Mouse (Mus musculus): ENCODE results near the gene Pcbp2. TPM values are rescaled to one million over a fixed set of nuclear protein-coding genes. Genes with fewer than 3 reads are reported as not detected.

Gene Pcbp2
- polyA plus RNA-seq, 1 experiment = 892 TPM

DNA sequence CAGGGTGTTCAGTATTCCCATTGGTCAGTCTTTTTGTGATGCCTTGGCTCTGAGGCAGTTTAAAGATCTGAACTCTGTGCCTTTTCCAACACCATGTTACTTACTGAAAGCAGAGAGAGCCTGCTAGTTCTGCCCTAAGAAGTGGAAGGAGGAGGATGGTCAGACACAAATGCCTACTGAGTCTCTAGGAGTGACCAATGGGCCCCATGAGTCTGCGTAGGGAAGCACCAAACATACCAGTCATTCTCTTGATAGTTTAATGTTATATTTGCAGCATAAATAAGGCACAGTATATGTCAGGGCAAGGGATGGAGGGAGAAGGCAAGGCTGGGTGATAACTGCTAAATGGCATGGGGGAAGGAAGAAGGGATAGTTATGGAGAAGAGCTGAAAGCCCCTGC lies 58.1 kb downstream of the Pcbp2 start:
- Histone ChIP-seq H3K4me3 (no peak overlapping the region), H3ac (ENCODE audit: control insufficient read depth, insufficient read length) (no peak overlapping the region), H3K27me3 (ENCODE audit: control insufficient read depth, insufficient read depth, insufficient read length) (no peaks in the 10 kb centered on the region), H3K4me2 (ENCODE audit: low read depth) (no peak overlapping the region), H3K79me2 (ENCODE audit: control insufficient read depth, insufficient read depth) (no peaks in the 10 kb centered on the region), H3K36me3 (ENCODE audit: control insufficient read depth, insufficient read depth) (peaks cover 65% of the 10 kb centered on the region)
- TF ChIP-seq SRF (IDR thresholded peaks at IDR 0.05; ENCODE audit: control insufficient read depth, insufficient read length, low read depth) (no peak), CEBPB (IDR thresholded peaks at IDR 0.05; ENCODE audit: insufficient read depth, poor library complexity, severe bottlenecking) (no peak), REST (IDR thresholded peaks at IDR 0.05; ENCODE audit: insufficient read depth, insufficient read length) (no peak), POLR2AphosphoS2 (IDR thresholded peaks at IDR 0.05; ENCODE audit: insufficient read length, low read depth) (no peak), USF1 (IDR thresholded peaks at IDR 0.05; ENCODE audit: low read depth) (no peak), E2F4 (IDR thresholded peaks at IDR 0.05; ENCODE audit: insufficient read depth) (no peak), MYOD1 (IDR thresholded peaks at IDR 0.05; ENCODE audit: control insufficient read depth in 1 of 3, insufficient read length in 2 of 3, low read depth in 2 of 3) (no peak), POLR2A (IDR thresholded peaks at IDR 0.05; ENCODE audit: insufficient read length, low read depth) (no peak), MAX (IDR thresholded peaks at IDR 0.05; ENCODE audit: low read depth) (no peak)

DNA sequence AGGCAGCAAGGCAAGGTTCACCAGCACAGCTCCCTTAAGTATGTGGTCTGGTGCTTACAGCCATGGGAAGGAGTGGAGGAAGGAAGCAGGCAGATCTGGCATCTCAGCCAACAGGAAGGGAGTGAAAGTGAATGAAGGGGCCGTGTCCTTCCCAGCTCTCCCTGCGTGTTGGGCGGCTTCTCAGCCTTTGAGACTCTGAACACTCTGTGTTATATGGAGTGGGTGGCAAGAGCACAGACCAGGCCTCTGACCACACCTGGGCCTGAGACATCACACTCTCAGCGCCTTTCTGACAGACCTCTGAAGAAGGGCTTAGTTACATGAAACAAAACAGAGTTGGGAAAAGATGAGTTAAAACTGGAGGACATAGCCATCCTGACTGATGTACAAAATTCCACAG lies 60.2 kb downstream of the Pcbp2 start:
- no peaks in the 10 kb centered on the region for H3K79me2 ChIP-seq (ENCODE audit: control insufficient read depth, insufficient read depth)
- no peak overlapping the region for H3K4me2 ChIP-seq (ENCODE audit: low read depth)
- TF ChIP-seq POLR2AphosphoS2 (IDR thresholded peaks at IDR 0.05; ENCODE audit: insufficient read length, low read depth) (no peak), SRF (IDR thresholded peaks at IDR 0.05; ENCODE audit: control insufficient read depth, insufficient read length, low read depth) (no peak), USF1 (IDR thresholded peaks at IDR 0.05; ENCODE audit: low read depth) (no peak), MAX (IDR thresholded peaks at IDR 0.05; ENCODE audit: low read depth) (no peak), TCF12 (IDR thresholded peaks at IDR 0.05; ENCODE audit: insufficient read depth, poor library complexity, severe bottlenecking) (no peak), POLR2A (IDR thresholded peaks at IDR 0.05; ENCODE audit: insufficient read length, low read depth) (no peak), E2F4 (IDR thresholded peaks at IDR 0.05; ENCODE audit: insufficient read depth) (no peak), MYOD1 (IDR thresholded peaks at IDR 0.05; ENCODE audit: control insufficient read depth in 1 of 3, insufficient read length in 2 of 3, low read depth in 2 of 3) (no peak), CEBPB (IDR thresholded peaks at IDR 0.05; ENCODE audit: insufficient read depth, poor library complexity, severe bottlenecking) (no peak), MYOG (IDR thresholded peaks at IDR 0.05; ENCODE audit: control insufficient read depth in 1 of 3, insufficient read depth in 1 of 3, insufficient read length in 2 of 3, low read depth in 2 of 3) (no peak), REST (IDR thresholded peaks at IDR 0.05; ENCODE audit: insufficient read depth, insufficient read length) (no peak), TCF3 (IDR thresholded peaks at IDR 0.05; ENCODE audit: insufficient read length, low read depth) (no peak)
- no peak overlapping the region for H3K4me3 ChIP-seq
- no peak overlapping the region for H3ac ChIP-seq (ENCODE audit: control insufficient read depth, insufficient read length)
- H3K27me3 ChIP-seq (ENCODE audit: control insufficient read depth, insufficient read depth, insufficient read length) = no peaks in the 10 kb centered on the region
- peaks cover 83% of the 10 kb centered on the region for H3K36me3 ChIP-seq (ENCODE audit: control insufficient read depth, insufficient read depth)

DNA sequence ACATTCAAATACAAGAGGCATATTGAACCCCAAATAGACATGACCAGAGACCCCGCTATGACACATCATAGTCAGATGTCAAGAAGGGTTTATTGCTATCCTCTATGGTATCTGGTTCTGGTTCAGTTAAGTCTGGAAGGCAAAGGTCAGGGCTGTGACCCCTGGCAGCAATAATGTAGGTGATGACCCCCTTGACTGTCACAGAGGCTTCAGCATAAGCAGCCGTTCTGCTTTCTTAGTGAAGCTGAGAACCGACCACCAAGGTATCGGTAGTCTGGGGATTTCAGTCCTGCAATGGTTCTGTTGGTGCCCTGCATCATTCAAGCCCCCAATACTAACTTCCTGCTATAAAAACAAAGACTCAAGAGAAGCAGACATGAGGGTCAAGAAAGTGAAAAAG lies 61.2 kb downstream of the Pcbp2 start:
- no peaks in the 10 kb centered on the region for H3K79me2 ChIP-seq (ENCODE audit: control insufficient read depth, insufficient read depth)
- peaks cover 87% of the 10 kb centered on the region for H3K36me3 ChIP-seq (ENCODE audit: control insufficient read depth, insufficient read depth)
- H3K4me3 ChIP-seq = no peak overlapping the region
- no peak for TF ChIP-seq REST (IDR thresholded peaks at IDR 0.05; ENCODE audit: insufficient read depth, insufficient read length)
- TF ChIP-seq POLR2AphosphoS2 (IDR thresholded peaks at IDR 0.05; ENCODE audit: insufficient read length, low read depth) = no peak
- TF ChIP-seq MYOG (IDR thresholded peaks at IDR 0.05; ENCODE audit: control insufficient read depth in 1 of 3, insufficient read depth in 1 of 3, insufficient read length in 2 of 3, low read depth in 2 of 3) = no peak
- TF ChIP-seq MYOD1 (IDR thresholded peaks at IDR 0.05; ENCODE audit: control insufficient read depth in 1 of 3, insufficient read length in 2 of 3, low read depth in 2 of 3) = no peak
- no peak for TF ChIP-seq MAX (IDR thresholded peaks at IDR 0.05; ENCODE audit: low read depth)
- no peak for TF ChIP-seq E2F4 (IDR thresholded peaks at IDR 0.05; ENCODE audit: insufficient read depth)
- TF ChIP-seq TCF3 (IDR thresholded peaks at IDR 0.05; ENCODE audit: insufficient read length, low read depth) = no peak
- no peak for TF ChIP-seq USF1 (IDR thresholded peaks at IDR 0.05; ENCODE audit: low read depth)
- no peak for TF ChIP-seq SRF (IDR thresholded peaks at IDR 0.05; ENCODE audit: control insufficient read depth, insufficient read length, low read depth)
- no peak overlapping the region for H3ac ChIP-seq (ENCODE audit: control insufficient read depth, insufficient read length)
- no peaks in the 10 kb centered on the region for H3K27me3 ChIP-seq (ENCODE audit: control insufficient read depth, insufficient read depth, insufficient read length)
- H3K4me2 ChIP-seq (ENCODE audit: low read depth) = no peak overlapping the region

DNA sequence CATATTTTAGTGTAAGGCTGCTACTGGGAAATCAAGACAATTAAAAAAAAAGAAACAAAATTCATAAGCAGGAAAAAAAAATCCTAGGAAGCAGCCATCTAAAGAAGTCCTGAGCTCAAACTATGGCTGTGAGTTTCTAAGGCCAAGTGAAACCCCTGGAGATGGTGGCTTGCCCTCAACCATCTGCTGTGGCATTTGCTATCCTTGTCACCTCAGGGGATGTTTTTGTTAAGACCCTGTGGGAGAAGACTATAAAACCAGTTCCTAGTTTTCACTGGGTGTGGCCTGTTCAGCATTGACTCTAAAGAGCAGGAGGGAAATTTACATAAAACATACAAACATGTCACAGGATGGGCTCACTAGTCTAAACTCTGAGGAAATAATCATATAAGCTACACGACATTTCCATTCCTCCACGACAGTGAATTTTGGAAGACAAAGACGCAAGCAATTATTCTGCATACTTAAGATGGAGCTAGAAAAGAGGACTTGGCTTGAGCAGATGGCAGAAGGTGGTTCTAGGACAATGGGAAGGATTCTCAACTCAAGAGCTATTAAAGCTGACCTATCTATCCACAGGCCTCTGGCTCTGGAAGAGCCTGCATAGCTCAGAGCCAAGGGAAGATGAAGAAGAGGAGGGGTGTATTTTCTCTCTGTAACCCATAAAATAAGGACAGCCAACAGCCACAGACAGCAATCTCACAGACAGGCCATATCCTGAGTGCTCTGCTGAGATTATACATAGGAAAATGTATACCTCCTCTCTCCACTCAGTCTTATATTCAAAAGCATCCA lies 62.0 kb downstream of the Pcbp2 start:
- no peak overlapping the region for H3K4me3 ChIP-seq
- H3K79me2 ChIP-seq (ENCODE audit: control insufficient read depth, insufficient read depth) = no peaks in the 10 kb centered on the region
- H3K4me2 ChIP-seq (ENCODE audit: low read depth) = no peak overlapping the region
- H3K27me3 ChIP-seq (ENCODE audit: control insufficient read depth, insufficient read depth, insufficient read length) = no peaks in the 10 kb centered on the region
- H3K36me3 ChIP-seq (ENCODE audit: control insufficient read depth, insufficient read depth) = peaks cover 94% of the 10 kb centered on the region
- H3ac ChIP-seq (ENCODE audit: control insufficient read depth, insufficient read length) = no peak overlapping the region
- TF ChIP-seq MYOD1 (IDR thresholded peaks at IDR 0.05; ENCODE audit: control insufficient read depth in 1 of 3, insufficient read length in 2 of 3, low read depth in 2 of 3) = no peak
- TF ChIP-seq CEBPB (IDR thresholded peaks at IDR 0.05; ENCODE audit: insufficient read depth, poor library complexity, severe bottlenecking) = no peak
- TF ChIP-seq SRF (IDR thresholded peaks at IDR 0.05; ENCODE audit: control insufficient read depth, insufficient read length, low read depth) = no peak
- no peak for TF ChIP-seq MAX (IDR thresholded peaks at IDR 0.05; ENCODE audit: low read depth)
- no peak for TF ChIP-seq REST (IDR thresholded peaks at IDR 0.05; ENCODE audit: insufficient read depth, insufficient read length)
- no peak for TF ChIP-seq TCF12 (IDR thresholded peaks at IDR 0.05; ENCODE audit: insufficient read depth, poor library complexity, severe bottlenecking)
- TF ChIP-seq TCF3 (IDR thresholded peaks at IDR 0.05; ENCODE audit: insufficient read length, low read depth) = no peak
- no peak for TF ChIP-seq POLR2A (IDR thresholded peaks at IDR 0.05; ENCODE audit: insufficient read length, low read depth)
- TF ChIP-seq MYOG (IDR thresholded peaks at IDR 0.05; ENCODE audit: control insufficient read depth in 1 of 3, insufficient read depth in 1 of 3, insufficient read length in 2 of 3, low read depth in 2 of 3) = no peak
- TF ChIP-seq POLR2AphosphoS2 (IDR thresholded peaks at IDR 0.05; ENCODE audit: insufficient read length, low read depth) = no peak
- no peak for TF ChIP-seq USF1 (IDR thresholded peaks at IDR 0.05; ENCODE audit: low read depth)
- no peak for TF ChIP-seq E2F4 (IDR thresholded peaks at IDR 0.05; ENCODE audit: insufficient read depth)
